Mouse (Mus musculus): ENCODE measurements around the gene Mapk11.

The Mapk11 gene

GRCm38 (mm10) chr15:89141443-89141842 is 8.0 kb downstream of the Mapk11 start:
- DNase-seq (ENCODE audit: low read depth, low spot score), result no peak

- DNase-seq (ENCODE audit: low read depth, low spot score), result no peak
Measured at GRCm38 (mm10) chr15:89140659-89141252, 8.7 kb downstream of the Mapk11 start, which contains the start of gene Mapk12. Gene Mapk12 (minus strand): TSS chr15:89140703.

- no peak for DNase-seq (ENCODE audit: low read depth, low spot score)
Measured at GRCm38 (mm10) chr15:89140048-89140658, 9.3 kb downstream of the Mapk11 start.

DNA sequence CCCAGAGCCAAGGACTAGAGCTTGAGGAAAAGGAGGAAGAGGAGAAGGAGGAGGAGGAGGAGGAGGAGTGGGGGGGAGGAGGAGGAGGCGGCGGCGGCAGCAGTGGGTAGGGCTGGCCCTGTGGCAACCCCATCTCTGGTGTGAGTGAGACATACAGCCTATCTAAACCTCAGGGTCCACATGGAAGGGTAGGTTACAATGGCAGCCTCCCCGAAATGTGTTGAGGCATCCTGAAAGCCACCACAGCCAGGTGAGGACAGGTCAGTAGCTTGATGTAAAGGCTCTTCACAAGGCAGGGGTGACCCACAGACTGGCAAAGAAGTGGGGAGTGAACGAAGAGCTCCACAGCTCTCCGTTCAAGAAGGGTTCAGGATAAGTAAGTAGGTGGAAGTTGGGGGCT is 10.9 kb downstream of the Mapk11 start:
- no peak for DNase-seq (ENCODE audit: low read depth, low spot score)

DNA sequence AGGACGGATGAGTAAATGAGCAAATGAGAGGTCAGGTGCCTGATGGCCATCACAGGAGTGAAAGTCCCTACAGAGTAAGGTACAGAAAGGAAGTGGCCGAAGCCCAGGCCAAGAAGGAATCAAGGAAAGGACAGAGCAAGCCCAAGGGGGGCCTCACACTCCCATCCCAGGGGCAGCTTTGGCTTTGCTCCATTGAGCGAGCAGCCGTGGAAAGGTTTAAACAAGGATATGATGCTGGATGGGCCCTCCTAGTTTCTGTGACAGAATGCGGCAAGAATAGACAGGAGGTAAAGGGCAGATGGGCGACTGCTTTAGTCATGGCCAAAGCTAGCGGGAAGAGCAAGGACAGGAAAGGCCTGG is 11.4 kb downstream of the Mapk11 start:
- DNase-seq (ENCODE audit: low read depth, low spot score), result no peak

DNA sequence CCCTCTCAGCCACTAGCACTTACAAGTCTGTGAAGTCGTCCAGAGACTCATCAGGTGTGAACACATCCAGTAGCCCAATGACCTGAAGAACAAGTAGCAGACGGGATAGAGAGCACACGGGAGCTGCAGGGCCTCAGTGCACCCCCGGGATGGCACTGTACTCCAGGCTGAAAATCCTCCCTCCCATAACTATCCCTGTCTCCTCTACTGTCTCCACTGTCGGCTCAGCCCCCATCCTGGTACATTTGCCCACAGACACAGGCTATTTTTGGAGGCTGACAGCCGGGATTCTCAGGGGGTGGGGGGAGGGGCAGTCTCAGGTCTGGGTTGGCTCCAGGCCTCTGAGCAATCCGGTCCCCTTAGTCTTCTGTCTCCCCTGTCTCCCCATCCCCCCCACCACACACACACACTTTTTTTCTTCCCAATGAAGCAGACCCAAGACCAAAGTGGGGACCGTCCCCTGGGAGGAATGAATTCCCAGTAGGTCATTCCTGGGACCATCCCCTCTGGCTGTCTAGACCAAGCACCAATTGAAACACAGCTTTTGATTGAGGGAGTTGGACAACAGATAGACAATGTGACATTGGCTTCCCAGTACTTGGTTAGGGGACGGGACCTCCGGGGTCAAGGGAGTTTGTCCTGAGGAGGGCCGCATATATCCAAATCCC is 11.9 kb downstream of the Mapk11 start:
- no peak for DNase-seq (ENCODE audit: low read depth, low spot score)

DNA sequence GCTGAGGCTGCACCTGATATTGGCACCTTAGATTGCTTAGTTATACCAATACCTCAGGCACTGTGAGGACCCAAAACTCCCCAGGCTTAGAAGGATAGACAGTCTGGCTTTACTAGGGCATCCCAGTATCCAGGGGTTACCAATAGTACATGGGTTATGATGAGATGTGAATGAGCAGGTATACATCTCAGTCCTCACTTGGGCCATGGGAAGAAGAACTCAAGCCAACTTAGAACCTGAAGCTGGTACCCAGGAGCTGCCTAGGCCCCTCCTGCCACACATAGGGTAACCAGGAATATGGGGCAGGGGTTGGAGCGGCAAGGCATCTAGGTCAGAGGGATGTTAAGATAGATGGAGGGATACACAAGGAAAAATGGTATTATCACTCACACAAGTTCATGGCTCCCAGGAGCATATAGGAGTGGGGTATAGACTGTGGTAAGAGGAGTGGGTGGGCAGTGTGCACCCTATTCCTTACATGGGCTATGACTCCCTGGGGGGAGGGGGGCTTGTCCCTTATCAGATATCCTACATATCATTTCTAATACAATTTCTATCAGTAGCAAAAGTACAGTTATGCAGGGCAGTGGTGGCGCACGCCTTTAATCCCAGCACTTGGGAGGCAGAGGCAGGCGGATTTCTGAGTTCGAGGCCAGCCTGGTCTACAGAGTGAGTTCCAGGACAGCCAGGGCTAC is 12.8 kb downstream of the Mapk11 start:
- DNase-seq (ENCODE audit: low read depth, low spot score), result no peak

- DNase-seq (ENCODE audit: low read depth, low spot score), result no peak
Measured at GRCm38 (mm10) chr15:89131316-89131715, 18.1 kb downstream of the Mapk11 start.

DNA sequence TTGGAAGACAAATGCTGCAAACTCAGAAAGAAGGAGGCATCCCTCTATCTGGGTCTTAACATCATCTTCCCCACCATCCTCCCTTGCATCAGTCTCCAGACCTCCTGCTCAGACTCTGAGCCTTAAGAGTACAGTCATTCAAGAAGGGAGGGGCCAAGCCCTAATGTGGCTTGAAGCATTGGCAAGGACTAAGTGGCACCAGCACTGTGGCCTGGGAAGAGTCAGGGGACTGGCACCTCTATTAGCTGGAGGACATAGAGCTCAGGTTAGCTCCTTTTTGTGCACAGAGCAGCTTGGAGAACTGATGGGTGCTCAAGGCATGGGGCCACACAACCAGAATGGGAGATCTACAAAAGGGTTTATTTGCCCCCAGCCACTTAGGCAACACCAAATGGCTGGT is 19.2 kb downstream of the Mapk11 start:
- DNase-seq (ENCODE audit: low read depth, low spot score), result no peak

GRCm38 (mm10) chr15:89128382-89129350 is 20.8 kb downstream of the Mapk11 start, which contains the start of gene Hdac10:
Gene Hdac10 (minus strand): TSS chr15:89128700.
- DNase-seq (ENCODE audit: low read depth, low spot score), result peak; percentile 83

DNA sequence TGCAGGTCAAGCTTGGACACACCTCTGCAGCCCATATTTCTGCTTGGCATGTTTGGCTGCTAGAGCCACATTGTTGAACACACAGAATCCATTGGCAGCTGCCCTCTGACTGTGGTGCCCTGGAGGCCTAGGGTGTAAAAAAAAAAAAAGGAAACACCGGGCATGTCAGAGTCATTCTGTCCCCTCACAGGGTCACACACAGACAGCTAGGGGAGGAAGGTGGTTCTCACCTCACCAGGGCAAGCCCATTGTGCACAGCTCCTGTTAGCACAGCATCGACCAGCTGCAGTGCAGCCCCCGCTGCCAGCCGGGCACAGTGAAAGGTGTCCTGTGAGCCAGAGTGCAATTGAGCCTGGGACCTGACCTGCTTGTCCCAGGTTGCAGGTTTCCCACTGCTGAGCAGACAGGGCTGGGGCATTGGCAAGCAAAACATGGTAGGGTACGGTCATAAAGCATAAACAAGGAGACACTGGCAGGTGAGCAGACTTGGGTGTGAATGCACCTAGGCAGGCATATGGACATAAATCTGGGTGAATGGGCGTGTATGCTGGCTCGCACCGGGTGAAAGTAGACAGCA is 22.0 kb downstream of the Mapk11 start:
- no peak for DNase-seq (ENCODE audit: low read depth, low spot score)

DNA sequence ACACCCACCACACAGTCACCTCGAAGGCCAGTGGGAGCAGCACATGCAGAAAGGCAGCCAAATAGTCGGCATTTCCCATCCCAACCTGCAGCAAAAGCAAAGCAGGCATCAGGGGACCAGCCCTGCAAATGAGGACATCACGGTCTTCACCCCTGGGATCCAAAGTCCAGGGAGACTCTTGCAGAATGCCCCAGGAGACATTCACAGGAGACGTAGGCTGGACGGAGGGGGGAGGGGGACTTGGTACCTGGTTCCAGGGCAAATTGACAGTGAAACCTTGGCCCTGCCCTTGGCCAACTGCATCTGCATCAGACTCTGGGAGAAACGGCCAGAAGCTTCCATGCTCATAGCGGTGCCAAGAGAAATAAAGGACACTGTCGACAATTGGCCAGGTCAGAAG is 22.8 kb downstream of the Mapk11 start:
- no peak for DNase-seq (ENCODE audit: low read depth, low spot score)

- no peak for DNase-seq (ENCODE audit: low read depth, low spot score)
Measured at GRCm38 (mm10) chr15:89125351-89125750, 24.1 kb downstream of the Mapk11 start.

- DNase-seq (ENCODE audit: low read depth, low spot score), result no peak
Measured at GRCm38 (mm10) chr15:89124312-89124711, 25.1 kb downstream of the Mapk11 start.

GRCm38 (mm10) chr15:89123595-89123994 is 25.8 kb downstream of the Mapk11 start:
- no peak for DNase-seq (ENCODE audit: low read depth, low spot score)

DNA sequence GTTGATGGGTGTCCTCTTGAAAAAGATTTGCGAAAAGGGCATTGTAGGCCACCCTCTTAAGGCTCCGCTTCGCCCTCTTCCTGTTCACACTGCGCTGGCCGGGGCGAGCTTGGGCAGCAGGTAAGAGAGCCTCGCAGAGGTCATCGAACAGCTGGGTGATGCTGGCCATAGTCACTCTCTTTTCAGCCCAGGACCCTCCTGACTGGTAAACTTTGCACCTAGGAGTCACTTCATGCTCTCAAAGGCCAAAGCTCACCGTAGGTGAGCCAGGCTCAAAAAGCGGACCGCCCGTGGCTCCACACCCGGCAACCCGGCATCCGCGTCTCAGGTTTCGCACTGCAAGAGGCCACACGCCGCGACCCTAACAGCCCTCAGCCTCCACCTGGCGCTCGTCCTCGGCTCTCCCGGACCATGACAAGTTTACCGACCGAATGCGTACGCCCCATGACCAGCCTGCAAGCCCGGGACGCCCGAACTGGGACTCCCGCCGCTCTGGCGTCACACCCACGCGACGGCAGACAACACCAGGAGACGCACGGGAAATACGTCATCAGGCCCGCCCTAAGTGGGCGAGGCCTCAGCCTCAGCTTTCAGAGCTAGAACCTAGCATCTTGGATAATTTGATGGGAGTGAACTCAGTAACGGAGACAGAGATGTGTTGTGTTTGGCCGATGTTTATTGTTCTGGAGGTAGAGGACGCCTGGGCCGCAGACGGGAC is 26.6 kb downstream of the Mapk11 start, which contains the start of gene Tubgcp6:
TSS of gene Tubgcp6 (minus strand) at position 464 of the 718 bp plus-strand sequence.
- peak; percentile 95 for DNase-seq (ENCODE audit: low read depth, low spot score)

DNA sequence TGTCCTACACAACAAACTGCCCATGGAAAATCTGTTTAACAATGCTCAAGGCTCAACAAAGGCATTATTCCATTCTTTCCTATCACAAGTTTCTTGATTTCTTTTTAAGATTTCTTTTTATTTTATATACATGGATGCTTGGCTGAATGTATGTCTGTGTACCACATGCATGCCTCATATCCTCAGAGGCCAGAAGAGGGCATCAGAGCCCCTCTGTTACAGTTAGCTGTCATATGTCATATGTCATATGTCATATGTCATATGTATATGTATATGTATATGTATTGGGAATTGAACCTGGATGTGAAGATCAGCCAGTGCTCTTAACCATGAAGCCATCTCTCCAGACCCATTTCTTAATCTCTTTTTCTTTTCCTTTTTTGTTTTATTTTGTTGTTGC is 31.4 kb downstream of the Mapk11 start:
- no peak for DNase-seq (ENCODE audit: low read depth, low spot score)

- no peak for DNase-seq (ENCODE audit: low read depth, low spot score)
Measured at GRCm38 (mm10) chr15:89110147-89110546, 39.3 kb downstream of the Mapk11 start.

GRCm38 (mm10) chr15:89106976-89107375 is 42.5 kb downstream of the Mapk11 start:
- no peak for DNase-seq (ENCODE audit: low read depth, low spot score)

- no peak for DNase-seq (ENCODE audit: low read depth, low spot score)
Measured at GRCm38 (mm10) chr15:89106073-89106472, 43.4 kb downstream of the Mapk11 start.
